Comparison of ENCODE assay signal across 8 mouse cellular contexts in genomic region chr5:76974207-76974553, GRCm38 (mm10). TPM values are rescaled to one million over a fixed set of nuclear protein-coding genes. Genes with fewer than 3 reads are reported as not detected.
DNase-seq lines count a peak whose midpoint lies in the region; ATAC-seq and TF ChIP-seq lines count a peak whose summit lies in the region.

No protein-coding gene starts in this region.

- H3K4me2 ChIP-seq in liver, embryonic 12.5 days, result peak overlapping the region; percentile 83
- H3K4me2 ChIP-seq in stomach, embryonic 16.5 days (ENCODE audit: low read depth, low read length), result peak overlapping the region; percentile 95

- no peak for TF ChIP-seq CTCF in cerebellum, adult 2 months (IDR thresholded peaks at IDR 0.05; ENCODE audit: borderline replicate concordance, insufficient read depth, low read depth, low read length)
- TF ChIP-seq CTCF in testis, adult 2 months (IDR thresholded peaks at IDR 0.05; ENCODE audit: control insufficient read depth, insufficient read depth, insufficient replicate concordance, low read depth, low read length), result no peak

- H3K4me1 ChIP-seq in cerebellum, adult 2 months (ENCODE audit: control insufficient read depth, insufficient read depth, low read length), result no peaks in the 10 kb centered on the region; the same call in 1 of the 2 replicates
- H3K4me1 ChIP-seq in testis, adult 2 months (ENCODE audit: control insufficient read depth, insufficient read depth, low read length), result peaks cover 2% of the 10 kb centered on the region; the same call in 1 of the 2 replicates
- H3K4me1 ChIP-seq in liver, embryonic 12.5 days, result peaks cover 23% of the 10 kb centered on the region
- peaks cover 8% of the 10 kb centered on the region for H3K4me1 ChIP-seq in stomach, embryonic 16.5 days (ENCODE audit: control insufficient read depth, insufficient read depth, low read length)

- H3K36me3 ChIP-seq in testis, adult 2 months (ENCODE audit: control insufficient read depth, insufficient read depth, low read length), result peaks cover 2% of the 10 kb centered on the region
- peaks cover 53% of the 10 kb centered on the region for H3K36me3 ChIP-seq in liver, embryonic 12.5 days
- H3K36me3 ChIP-seq in stomach, embryonic 16.5 days (ENCODE audit: control insufficient read depth, insufficient read depth, low read length), result peaks cover 4% of the 10 kb centered on the region; the same call in 1 of the 2 replicates

- H3K4me3 ChIP-seq in cerebellum, adult 2 months (replicated peaks; ENCODE audit: insufficient read depth, low read depth, low read length), result peak overlapping the region; percentile 70
- peak overlapping the region; percentile 89 for H3K4me3 ChIP-seq in testis, adult 2 months (ENCODE audit: control insufficient read depth, low read depth, low read length)
- H3K4me3 ChIP-seq in liver, embryonic 12.5 days, result peak overlapping the region; percentile 98
- H3K4me3 ChIP-seq in stomach, embryonic 16.5 days (replicated peaks; ENCODE audit: low read length), result peak overlapping the region; percentile 81

- H3K9me3 ChIP-seq in liver, embryonic 12.5 days (replicated peaks), result no peaks in the 10 kb centered on the region
- no peaks in the 10 kb centered on the region for H3K9me3 ChIP-seq in stomach, embryonic 16.5 days (replicated peaks; ENCODE audit: control insufficient read depth, low read length)

- DNase-seq in cerebellum, adult 2 months, result no peak
- no peak for DNase-seq in testis, postnatal 10 days (ENCODE audit: low spot score)
- no peak for DNase-seq in adrenal gland, postnatal 4 days (ENCODE audit: low spot score in 2 of 2)
- no peak for DNase-seq in layer of hippocampus, postnatal 36 days

- no peak; the same call in 1 of the 2 replicates for ATAC-seq in cerebellum, adult (ENCODE audit: insufficient number of reproducible peaks, low FRiP score, low TSS enrichment)
- ATAC-seq in liver, embryonic 12.5 days, result peak; percentile 42
- ATAC-seq in stomach, embryonic 16.5 days (ENCODE audit: insufficient read depth, low FRiP score), result peak; percentile 18; the same call in 1 of the 2 replicates

- H3K9ac ChIP-seq in liver, embryonic 12.5 days, result peak overlapping the region; percentile 95
- H3K9ac ChIP-seq in stomach, embryonic 16.5 days (ENCODE audit: low read length), result peak overlapping the region; percentile 88

- WGBS in cerebellum, adult 2 months, result 2% methylated on average over 17 of the region's 17 CpGs
- WGBS in liver, embryonic 12.5 days (ENCODE audit: insufficient replicate concordance), result 2% methylated on average over 17 of the region's 17 CpGs
- 3% methylated on average over 17 of the region's 17 CpGs for WGBS in stomach, embryonic 16.5 days

- no peak overlapping the region for H3K27ac ChIP-seq in cerebellum, adult 2 months (ENCODE audit: insufficient read depth, low read length)
- H3K27ac ChIP-seq in testis, adult 2 months (ENCODE audit: control insufficient read depth, insufficient read depth, low read depth, low read length), result peak overlapping the region; percentile 67
- peak overlapping the region; percentile 48 for H3K27ac ChIP-seq in liver, embryonic 12.5 days
- peak overlapping the region; percentile 37; the same call in 1 of the 2 replicates for H3K27ac ChIP-seq in stomach, embryonic 16.5 days (ENCODE audit: low read length)

- no peak for TF ChIP-seq POLR2A in cerebellum, adult 2 months (IDR thresholded peaks at IDR 0.05; ENCODE audit: borderline replicate concordance, insufficient read depth, low read length)
- TF ChIP-seq POLR2A in testis, adult 2 months (IDR thresholded peaks at IDR 0.05; ENCODE audit: control insufficient read depth, low read depth, low read length), result no peak

- H3K27me3 ChIP-seq in cerebellum, adult 2 months (ENCODE audit: control insufficient read depth, insufficient read depth, low read length), result no peaks in the 10 kb centered on the region
- H3K27me3 ChIP-seq in testis, adult 2 months (ENCODE audit: control insufficient read depth, insufficient read depth, low read length), result no peaks in the 10 kb centered on the region
- H3K27me3 ChIP-seq in liver, embryonic 12.5 days (replicated peaks), result no peaks in the 10 kb centered on the region
- H3K27me3 ChIP-seq in stomach, embryonic 16.5 days (ENCODE audit: control insufficient read depth, insufficient read depth, low read length), result no peaks in the 10 kb centered on the region

RNA-seq across cellular contexts. Expression of gene Srp72, which starts 0.3 kb away (rescaled TPM):
- 62.0 and 66.2 TPM in 2 replicates for polyA plus RNA-seq in cerebellum, adult 2 months (2012; rRNA removed)
- 45.3 and 56.2 TPM in 2 replicates for polyA plus RNA-seq in testis, adult 2 months (2012; rRNA removed)
- polyA plus RNA-seq in liver, embryonic 12.5 days (2016; fragmentation: Nextera tagmentation; extraction: Ambion mirVana), result 58.9 and 61.9 TPM in 2 replicates
- polyA plus RNA-seq in stomach, embryonic 16.5 days (2015; fragmentation: Nextera tagmentation; extraction: Ambion mirVana), result 89.3 and 89.4 TPM in 2 replicates
- total RNA-seq in adrenal gland, postnatal 4 days (2021), result 100 to 1,000 TPM; 149 to 166 TPM
- total RNA-seq in layer of hippocampus, postnatal 36 days (2021), result 100 to 1,000 TPM in 1 of 2 experiments, 10 to 100 TPM in 1; 99.8 to 101 TPM

RNA-seq across cellular contexts. Expression of gene Ppat, which starts 22.8 kb away (rescaled TPM):
- 7.9 and 8.6 TPM in 2 replicates for polyA plus RNA-seq in cerebellum, adult 2 months (2012; rRNA removed)
- polyA plus RNA-seq in testis, adult 2 months (2012; rRNA removed), result 2.7 and 4.0 TPM in 2 replicates
- polyA plus RNA-seq in liver, embryonic 12.5 days (2016; fragmentation: Nextera tagmentation; extraction: Ambion mirVana), result 49.0 and 49.2 TPM in 2 replicates
- 21.7 and 26.2 TPM in 2 replicates for polyA plus RNA-seq in stomach, embryonic 16.5 days (2015; fragmentation: Nextera tagmentation; extraction: Ambion mirVana)
- total RNA-seq in adrenal gland, postnatal 4 days (2021), result 10 to 100 TPM; 41.2 to 43.4 TPM
- total RNA-seq in layer of hippocampus, postnatal 36 days (2021), result 10 to 100 TPM; 16.3 to 16.5 TPM

RNA-seq across cellular contexts. Expression of gene Paics, which starts 23.1 kb away (rescaled TPM):
- polyA plus RNA-seq in cerebellum, adult 2 months (2012; rRNA removed), result 95.0 and 101 TPM in 2 replicates
- polyA plus RNA-seq in testis, adult 2 months (2012; rRNA removed), result 23.0 and 25.1 TPM in 2 replicates
- polyA plus RNA-seq in liver, embryonic 12.5 days (2016; fragmentation: Nextera tagmentation; extraction: Ambion mirVana), result 246 and 250 TPM in 2 replicates
- polyA plus RNA-seq in stomach, embryonic 16.5 days (2015; fragmentation: Nextera tagmentation; extraction: Ambion mirVana), result 210 and 211 TPM in 2 replicates
- total RNA-seq in adrenal gland, postnatal 4 days (2021), result 100 to 1,000 TPM; 227 to 231 TPM
- total RNA-seq in layer of hippocampus, postnatal 36 days (2021), result 10 to 100 TPM; 84.2 to 92.1 TPM

RNA-seq across cellular contexts. Expression of gene Arl9, which starts 29.7 kb away (rescaled TPM):
- polyA plus RNA-seq in cerebellum, adult 2 months (2012; rRNA removed), result 0.25 TPM in 1 of 2 replicates, not detected in the other
- 84.8 and 131 TPM in 2 replicates for polyA plus RNA-seq in testis, adult 2 months (2012; rRNA removed)
- not detected in 2 replicates for polyA plus RNA-seq in liver, embryonic 12.5 days (2016; fragmentation: Nextera tagmentation; extraction: Ambion mirVana)
- 0.27 TPM in 1 of 2 replicates, not detected in the other for polyA plus RNA-seq in stomach, embryonic 16.5 days (2015; fragmentation: Nextera tagmentation; extraction: Ambion mirVana)
- not detected for total RNA-seq in adrenal gland, postnatal 4 days (2021)
- not detected for total RNA-seq in layer of hippocampus, postnatal 36 days (2021)

RNA-seq across cellular contexts. Expression of gene Thegl, which starts 41.6 kb away (rescaled TPM):
- 0.74 and 0.86 TPM in 2 replicates for polyA plus RNA-seq in cerebellum, adult 2 months (2012; rRNA removed)
- 145 and 149 TPM in 2 replicates for polyA plus RNA-seq in testis, adult 2 months (2012; rRNA removed)
- 0.41 and 0.48 TPM in 2 replicates for polyA plus RNA-seq in liver, embryonic 12.5 days (2016; fragmentation: Nextera tagmentation; extraction: Ambion mirVana)
- polyA plus RNA-seq in stomach, embryonic 16.5 days (2015; fragmentation: Nextera tagmentation; extraction: Ambion mirVana), result 0.08 TPM in 1 of 2 replicates, not detected in the other
- under 1 TPM; 0.28 to 0.31 TPM for total RNA-seq in adrenal gland, postnatal 4 days (2021)
- 1 to 10 TPM in 1 of 2 experiments, under 1 TPM in 1; 0.76 to 2.0 TPM for total RNA-seq in layer of hippocampus, postnatal 36 days (2021)
